Mouse (Mus musculus) thymus, postnatal 4 days (tissue): Measurements from ENCODE around the gene 4932429P05Rik.

Experiments
- DNase-seq: peaks from one replicate; pipeline ENCODE4 v3.0.0; 2021

The 4932429P05Rik gene

GRCm38 (mm10) chrX:89751968-89752367 is at the start of gene 4932429P05Rik:
TSS of gene 4932429P05Rik (plus strand) at chrX:89752268.
- no peak for DNase-seq
